Mouse (Mus musculus): ENCODE results near the gene Cntnap2.
"Not testable (repeated sequence)": the region's sequence is repeated elsewhere in the genome, so short reads cannot be mapped to it uniquely, and the experiment has no call there.

The Cntnap2 gene

GRCm38 (mm10) chr6:47256227-47256887 lies 2197.2 kb downstream of the Cntnap2 start:
- no peak for DNase-seq

DNA sequence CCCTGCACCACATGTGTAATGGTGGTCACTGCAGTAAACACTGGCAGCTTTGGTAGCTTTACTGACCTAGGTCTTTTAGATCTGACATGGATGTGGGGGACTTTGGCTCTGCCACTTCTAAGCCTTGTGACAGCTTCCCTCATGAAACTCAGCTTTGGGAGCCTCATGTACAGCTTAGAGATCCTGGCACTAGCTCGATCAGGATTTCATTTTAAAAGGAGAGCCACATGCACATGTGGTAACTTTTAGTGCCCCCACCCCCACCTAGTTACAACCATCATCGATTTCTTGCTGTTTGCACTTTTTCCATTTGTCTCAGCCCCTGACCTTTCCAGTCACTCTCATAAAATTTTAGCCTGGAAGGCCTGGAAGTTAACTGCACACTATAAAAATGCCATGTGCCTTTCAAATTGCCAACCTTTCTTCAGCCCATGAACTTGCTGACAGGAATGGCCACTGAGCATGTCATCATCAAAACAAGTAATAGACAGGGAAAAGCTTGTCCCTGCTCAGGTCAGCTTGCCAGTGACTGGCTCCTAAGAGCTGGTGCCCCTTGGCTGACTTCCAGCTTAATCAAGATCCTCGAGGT lies 2197.9 kb downstream of the Cntnap2 start:
- no peak for DNase-seq

- no peak for DNase-seq
Observed at GRCm38 (mm10) chr6:47259626-47260114, 2200.5 kb downstream of the Cntnap2 start.

DNA sequence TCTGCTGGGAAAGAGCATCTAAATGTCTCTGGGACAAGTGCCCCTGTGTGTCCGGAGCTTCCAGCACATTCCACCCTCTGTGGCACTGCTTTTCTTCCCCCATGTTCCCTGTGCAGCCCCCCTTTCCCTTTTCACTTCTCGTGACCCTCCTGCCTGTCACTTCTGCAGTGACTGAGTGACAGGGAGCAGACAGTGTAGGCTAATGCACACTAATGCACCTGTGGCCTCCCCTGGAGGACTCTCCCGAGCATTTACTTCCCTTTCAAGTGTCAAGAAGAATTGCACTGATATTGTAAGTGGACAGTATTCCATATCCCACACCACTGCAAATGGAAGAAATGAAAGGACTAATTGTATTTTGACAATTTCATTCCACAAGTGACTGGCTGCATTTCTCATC lies 2208.1 kb downstream of the Cntnap2 start:
- DNase-seq, result no peak

- DNase-seq, result no peak
Observed at GRCm38 (mm10) chr6:47269455-47269854, 2210.3 kb downstream of the Cntnap2 start.

DNA sequence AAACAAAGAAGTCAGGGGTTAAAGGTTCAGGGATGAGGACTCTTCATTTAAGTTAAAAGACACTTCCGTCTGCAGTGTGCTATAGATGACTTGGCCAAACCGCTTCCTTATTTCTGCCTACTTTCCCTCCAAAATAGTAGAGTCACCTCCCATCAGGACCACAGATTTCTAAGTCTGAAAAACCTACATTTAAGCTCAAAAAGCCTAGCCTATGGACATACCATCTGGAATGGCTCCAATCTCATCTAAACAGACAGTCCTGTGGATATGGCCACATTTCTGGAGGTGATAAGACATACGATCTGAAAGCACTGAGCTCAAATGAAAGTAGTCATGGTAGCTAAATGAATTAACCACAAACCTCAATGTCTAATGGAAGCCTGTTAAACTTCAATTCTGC lies 2212.4 kb downstream of the Cntnap2 start:
- no peak for DNase-seq

GRCm38 (mm10) chr6:47272606-47273575 lies 2213.7 kb downstream of the Cntnap2 start:
- DNase-seq, result no peak

DNA sequence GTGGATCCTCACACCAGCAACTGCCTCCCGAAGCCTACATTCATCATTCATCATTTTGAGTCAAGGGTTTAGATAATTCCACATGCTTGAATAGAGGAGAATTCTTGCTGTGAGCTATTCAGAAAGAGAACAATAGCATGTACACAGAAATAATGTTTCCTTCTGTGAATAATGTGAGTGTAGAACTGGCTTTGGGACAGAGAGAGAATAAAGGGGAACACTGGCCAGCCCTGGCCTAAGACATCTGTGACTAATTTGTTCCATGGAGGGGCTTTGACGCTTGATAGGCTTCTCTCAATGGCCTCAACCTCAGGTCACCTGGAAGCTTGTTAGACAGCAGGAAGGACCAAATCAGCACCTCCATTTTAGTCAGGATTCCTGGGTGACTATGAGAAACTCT lies 2215.9 kb downstream of the Cntnap2 start:
- DNase-seq, result no peak

GRCm38 (mm10) chr6:47279183-47279582 lies 2220.0 kb downstream of the Cntnap2 start:
- no peak for DNase-seq

DNA sequence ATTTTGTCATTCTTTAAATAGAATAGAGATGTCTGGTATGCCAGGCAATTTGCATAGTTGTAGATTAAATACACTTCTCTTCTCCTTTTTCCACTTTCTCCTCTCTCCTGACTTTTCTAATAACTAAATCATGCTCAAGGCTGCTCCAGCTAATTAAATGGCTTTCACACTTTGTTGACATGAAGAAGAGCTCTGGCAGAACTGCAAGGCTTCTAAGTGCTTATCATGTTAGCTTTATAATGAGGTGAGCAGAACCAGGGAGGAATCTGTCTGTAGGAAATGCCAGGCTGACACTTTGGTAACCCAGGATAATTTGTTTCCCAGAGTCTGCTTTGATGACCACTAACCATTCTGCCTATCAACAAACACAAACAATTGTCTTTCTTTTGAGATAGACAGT lies 2222.4 kb downstream of the Cntnap2 start:
- DNase-seq, result no peak

- DNase-seq, result no peak
Observed at GRCm38 (mm10) chr6:47284794-47285193, 2225.6 kb downstream of the Cntnap2 start.

- DNase-seq, result no peak
Observed at GRCm38 (mm10) chr6:47285742-47286141, 2226.6 kb downstream of the Cntnap2 start.

DNA sequence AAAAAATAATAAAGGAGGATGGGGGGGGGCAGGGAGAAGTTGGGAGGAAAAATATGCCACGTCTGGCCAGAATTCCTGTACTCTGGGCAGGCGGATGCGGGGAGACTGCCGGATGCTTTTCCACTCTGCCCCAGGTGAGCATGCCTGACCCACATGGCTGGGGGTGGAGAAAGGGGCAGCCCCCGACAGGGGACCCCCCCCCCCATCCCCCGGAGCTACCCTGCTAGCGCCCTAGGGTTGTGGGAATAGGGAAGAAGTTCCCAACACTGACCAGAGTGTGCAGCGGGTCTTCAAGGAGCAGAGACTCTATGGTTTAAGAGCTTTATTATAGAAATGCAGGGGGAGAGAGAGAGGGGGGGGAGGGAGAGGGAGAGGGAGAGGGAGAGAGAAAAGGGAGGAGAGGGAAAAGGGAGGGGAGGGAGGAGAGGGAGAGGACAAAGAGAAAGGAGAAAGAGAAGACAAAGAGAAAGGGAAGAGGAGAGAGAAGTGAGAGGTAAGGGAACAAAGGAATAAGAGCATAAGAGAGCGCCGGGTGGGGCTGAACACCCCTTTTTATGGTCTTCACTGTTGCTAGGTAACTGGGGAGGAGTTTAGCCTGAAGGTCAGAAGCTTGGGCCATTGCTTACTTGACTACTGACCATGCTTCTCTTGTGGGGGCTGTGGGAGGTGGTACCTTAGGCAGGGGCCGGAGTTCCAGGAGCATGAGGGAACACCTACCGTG lies 2227.2 kb downstream of the Cntnap2 start:
- DNase-seq, result not testable (repeated sequence)

- DNase-seq, result no peak
Observed at GRCm38 (mm10) chr6:47287722-47288121, 2228.6 kb downstream of the Cntnap2 start.

- DNase-seq, result no peak
Observed at GRCm38 (mm10) chr6:47291973-47292372, 2232.8 kb downstream of the Cntnap2 start.

DNA sequence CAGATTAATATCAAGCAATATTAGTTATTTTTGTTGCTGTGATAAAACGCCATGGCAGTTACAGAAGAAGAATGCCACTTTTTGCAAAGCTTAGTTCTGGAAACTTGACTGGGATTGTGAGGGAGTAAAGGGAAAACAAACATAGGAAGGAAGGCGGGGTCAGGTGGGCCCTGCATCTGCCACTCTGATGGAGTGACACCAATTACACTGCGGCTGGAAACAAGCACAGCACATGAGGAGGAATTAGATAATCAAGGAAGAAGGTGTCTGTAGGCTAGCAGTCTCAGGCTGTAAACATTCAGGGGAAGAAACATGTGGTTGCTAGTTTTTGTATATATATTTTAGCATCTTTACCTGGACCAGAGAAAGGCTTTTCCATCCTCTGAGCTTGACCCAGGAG lies 2233.3 kb downstream of the Cntnap2 start:
- DNase-seq, result no peak

DNA sequence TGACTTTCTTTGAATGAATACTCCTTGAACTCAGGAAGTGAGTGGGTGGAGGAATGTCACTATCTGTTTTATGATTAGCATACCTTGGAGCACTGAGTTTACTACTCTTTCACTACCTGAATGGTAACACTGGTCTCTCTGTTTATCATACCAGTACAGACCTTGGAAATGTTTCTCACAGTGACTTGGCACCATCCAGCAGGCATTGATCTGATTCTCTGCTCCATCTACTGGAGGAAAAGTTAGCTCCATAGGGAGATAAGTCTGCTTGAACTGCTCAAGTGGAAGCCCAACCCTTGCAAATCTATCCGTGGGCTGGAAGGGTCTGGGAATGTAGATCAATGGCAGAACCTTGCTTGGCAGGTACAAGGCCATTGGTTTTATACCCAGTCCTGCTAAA lies 2235.3 kb downstream of the Cntnap2 start:
- DNase-seq, result no peak

GRCm38 (mm10) chr6:47304848-47305490 lies 2245.8 kb downstream of the Cntnap2 start:
- no peak for DNase-seq

DNA sequence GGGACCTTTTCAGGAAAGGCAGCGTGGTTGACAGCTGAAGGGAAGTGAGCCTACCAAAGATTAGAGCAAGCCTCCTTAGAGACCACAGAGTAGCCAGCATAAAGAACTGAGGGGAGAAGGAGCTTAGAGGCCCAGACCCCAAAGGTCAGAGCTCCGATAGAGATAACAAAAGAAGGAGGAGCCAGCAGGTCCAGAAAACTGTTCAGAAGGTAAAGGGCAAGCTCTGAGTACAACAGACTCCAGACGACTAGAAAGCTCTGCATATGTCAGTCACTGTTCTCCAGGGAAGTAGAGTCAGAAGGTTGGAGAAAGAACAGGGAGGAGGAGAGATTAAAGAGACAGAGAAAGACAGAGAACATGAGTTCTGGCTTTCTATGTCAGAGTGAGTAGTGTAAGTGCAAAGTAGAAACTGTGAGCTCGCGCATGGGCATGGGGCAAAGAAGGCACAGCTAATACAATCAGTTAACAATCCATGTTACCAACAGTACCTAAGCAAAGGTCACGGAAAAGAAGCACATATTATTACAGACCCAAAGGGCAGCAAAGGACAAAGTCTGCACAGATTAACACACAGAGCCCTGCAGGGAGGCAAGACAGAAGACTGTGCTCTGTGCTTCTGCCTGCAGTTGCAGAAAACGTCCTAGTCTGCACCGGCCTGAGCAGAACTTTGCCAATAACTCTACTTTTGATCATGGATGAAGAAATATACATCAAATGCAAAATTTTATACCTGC lies 2247.1 kb downstream of the Cntnap2 start:
- DNase-seq, result no peak

DNA sequence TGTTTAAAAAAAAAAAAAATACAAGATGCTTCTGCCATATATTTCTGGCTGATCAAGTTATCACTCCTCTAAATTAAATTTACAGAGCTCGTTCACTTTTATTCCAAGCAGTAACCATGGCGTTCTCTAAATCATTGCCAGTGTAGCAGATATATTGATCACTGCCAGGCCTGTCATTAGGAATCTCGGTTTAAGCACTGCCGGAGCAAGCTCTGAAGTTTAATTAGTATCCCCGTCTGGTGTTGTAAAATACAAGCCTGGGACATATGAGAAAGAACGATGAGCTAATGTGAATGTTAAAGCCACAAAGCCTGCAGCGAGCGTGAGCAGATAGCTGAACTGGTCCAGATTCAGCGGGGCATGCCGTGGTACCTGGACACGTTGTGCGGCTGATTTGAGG lies 2247.8 kb downstream of the Cntnap2 start:
- DNase-seq, result no peak

GRCm38 (mm10) chr6:47314507-47315334 lies 2255.6 kb downstream of the Cntnap2 start:
- DNase-seq, result no peak

Measured in spleen, adult 18-20 months (tissue).